Mouse (Mus musculus): ENCODE results near the gene Rbm8a2.

DNA sequence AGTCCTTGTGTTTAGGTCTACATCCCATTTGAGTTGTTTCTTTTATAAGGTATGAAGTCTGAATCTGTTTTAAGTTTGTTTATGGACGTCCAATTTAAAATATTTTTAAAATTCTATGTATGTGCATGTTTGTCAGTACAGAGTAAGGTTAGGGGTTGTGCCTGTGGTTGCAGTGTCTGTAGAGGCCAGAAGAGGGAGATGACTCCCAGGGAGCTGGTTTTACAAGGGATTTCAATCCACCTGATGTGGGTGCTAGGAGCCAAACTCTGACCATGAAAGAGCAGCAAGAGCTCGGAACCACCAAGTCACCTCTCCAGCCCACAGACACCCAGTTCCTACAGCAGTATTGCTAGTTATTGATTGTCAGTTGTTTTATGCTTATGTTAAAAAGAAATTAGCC is 29.5 kb upstream of the Rbm8a2 start:
- TF ChIP-seq CTCF (IDR thresholded peaks at IDR 0.05; ENCODE audit: extremely low read depth, insufficient read depth, low read length) (no peak), POLR2A (IDR thresholded peaks at IDR 0.05; ENCODE audit: extremely low read depth, insufficient read depth, low read length) (no peak)

Measured in cortical plate, adult 2 months (tissue).